Mouse (Mus musculus): Measurements from ENCODE around the gene Qtrt1.

DNA sequence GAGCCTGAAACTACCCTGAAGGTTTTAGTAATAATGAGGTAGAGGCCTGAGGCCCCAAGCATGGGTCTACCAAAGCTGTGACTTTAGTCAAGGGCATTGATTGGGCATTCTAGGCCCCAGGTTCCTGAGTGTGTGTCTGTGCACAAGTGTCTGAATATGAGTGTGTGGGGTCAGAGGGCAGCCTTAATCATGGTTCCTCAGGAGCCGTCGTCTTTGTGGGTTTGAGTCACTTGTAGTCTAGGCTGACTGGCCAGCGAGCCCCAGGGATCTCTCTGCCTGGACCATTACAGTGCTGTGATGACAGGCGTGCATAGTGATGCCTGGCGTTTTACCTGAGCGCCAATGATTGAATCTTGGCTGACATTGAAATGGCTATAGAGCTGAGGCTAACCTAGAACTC, 16.5 kb downstream of the Qtrt1 start:
- TF ChIP-seq CTCF (IDR thresholded peaks at IDR 0.05; ENCODE audit: low read depth, low read length) (no peak), POLR2A (IDR thresholded peaks at IDR 0.05; ENCODE audit: extremely low read depth, insufficient read depth, low read length) (no peak)
